9 mouse cellular contexts compared by ENCODE assay signal in genomic region chr7:30099297-30099696, GRCm38 (mm10). TPM values are rescaled to one million over a fixed set of nuclear protein-coding genes. Genes with fewer than 3 reads are reported as not detected.
DNase-seq lines count a peak whose midpoint lies in the region; ATAC-seq and TF ChIP-seq lines count a peak whose summit lies in the region.
"Had no signal": no experiment of that assay in that cellular context is flagged by ENCODE, and none has a peak within 500 bp of the region (broad histone marks: within the 10 kb centered on the region; RNA-seq: fewer than 3 reads in every experiment).

No protein-coding gene starts in this region.

- no peak for ATAC-seq in forebrain, postnatal 0 days
- no peak for ATAC-seq in forebrain, embryonic 13.5 days

- peaks cover 29% of the 10 kb centered on the region for H3K36me3 ChIP-seq in forebrain, postnatal 0 days (ENCODE audit: insufficient read depth)
- H3K36me3 ChIP-seq in forebrain, embryonic 13.5 days (ENCODE audit: poor library complexity, severe bottlenecking), result peaks cover 64% of the 10 kb centered on the region

- H3K27me3 ChIP-seq in forebrain, postnatal 0 days (ENCODE audit: insufficient read depth, low read length), result no peaks in the 10 kb centered on the region
- no peaks in the 10 kb centered on the region for H3K27me3 ChIP-seq in forebrain, embryonic 13.5 days

- peak; percentile 87 for DNase-seq in forebrain, postnatal 0 days
- peak; percentile 75 to 80 for DNase-seq in CD8-positive naive resting alpha-beta T cell, adult 2 months (ENCODE audit: low read depth in 2 of 2, low spot score in 2 of 2)
- peak; percentile 79 to 87 for DNase-seq in frontal cortex, adult 2 months (ENCODE audit: extremely low spot score in 1 of 2, low spot score in 1 of 2)
- DNase-seq in naive thymus-derived CD4-positive, alpha-beta T cell, adult 2 months (ENCODE audit: low read depth), result peak; percentile 92
- no peak for DNase-seq in retina, postnatal 1 day
- DNase-seq in urinary bladder, postnatal 25 days (ENCODE audit: low spot score), result no peak
- DNase-seq in c-Kit-positive CD71-positive TER-119-positive erythroid progenitor cells, embryonic 14.5 days (ENCODE audit: low spot score), result no peak
- DNase-seq: lung, embryonic 14.5 days had no signal

- TF ChIP-seq CTCF in forebrain, postnatal 0 days (IDR thresholded peaks at IDR 0.05; ENCODE audit: low read depth), result no peak

- peaks cover 10% of the 10 kb centered on the region for H3K4me1 ChIP-seq in forebrain, postnatal 0 days (ENCODE audit: insufficient read depth)
- peaks cover 26% of the 10 kb centered on the region for H3K4me1 ChIP-seq in forebrain, embryonic 13.5 days

- no peak overlapping the region for H3K4me3 ChIP-seq in forebrain, postnatal 0 days (ENCODE audit: low read depth, low read length)
- no peak overlapping the region for H3K4me3 ChIP-seq in forebrain, embryonic 13.5 days

- H3K4me2 ChIP-seq in forebrain, postnatal 0 days (ENCODE audit: low read depth), result peak overlapping the region; percentile 29
- H3K4me2 ChIP-seq in forebrain, embryonic 13.5 days, result no peak overlapping the region
- H3K4me2 ChIP-seq: lung, embryonic 14.5 days had no signal

- 68% methylated on average over 13 of the region's 13 CpGs for WGBS in forebrain, postnatal 0 days
- WGBS in forebrain, embryonic 13.5 days, result 92% methylated on average over 13 of the region's 13 CpGs

- 0 out of 2 replicates have a peak, but pooled peaks cover 7% of the 10 kb centered on the region for H3K9me3 ChIP-seq in forebrain, postnatal 0 days (ENCODE audit: low read length)
- peaks cover 14% of the 10 kb centered on the region; the same call in 1 of the 2 replicates for H3K9me3 ChIP-seq in forebrain, embryonic 13.5 days (replicated peaks)

- H3K27ac ChIP-seq in forebrain, postnatal 0 days (ENCODE audit: low read depth, low read length), result peak overlapping the region; percentile 69; the same call in 1 of the 2 replicates
- no peak overlapping the region for H3K27ac ChIP-seq in forebrain, embryonic 13.5 days

- H3K9ac ChIP-seq in forebrain, postnatal 0 days, result no peak overlapping the region
- no peak overlapping the region for H3K9ac ChIP-seq in forebrain, embryonic 13.5 days
- H3K9ac ChIP-seq: lung, embryonic 14.5 days had no signal

RNA-seq across cellular contexts. Expression of gene Zfp260, which starts 4.7 kb away (rescaled TPM):
- total RNA-seq in forebrain, postnatal 0 days (2014; rRNA removed), result 69.8 and 81.0 TPM in 2 replicates
- polyA plus RNA-seq in forebrain, postnatal 0 days (2015; fragmentation: Nextera tagmentation; extraction: Ambion mirVana), result 51.2 and 55.5 TPM in 2 replicates
- 118 and 121 TPM in 2 replicates for polyA plus RNA-seq in forebrain, embryonic 13.5 days (2015; fragmentation: Nextera tagmentation; extraction: Ambion mirVana)
- 34.8 and 35.4 TPM in 2 replicates for polyA plus RNA-seq in frontal cortex, adult 2 months (2012; rRNA removed)

RNA-seq across cellular contexts. Expression of gene Zfp566, which starts 9.0 kb away (rescaled TPM):
- 3.6 and 5.0 TPM in 2 replicates for total RNA-seq in forebrain, postnatal 0 days (2014; rRNA removed)
- polyA plus RNA-seq in forebrain, postnatal 0 days (2015; fragmentation: Nextera tagmentation; extraction: Ambion mirVana), result 15.6 and 19.6 TPM in 2 replicates
- 19.3 and 20.9 TPM in 2 replicates for polyA plus RNA-seq in forebrain, embryonic 13.5 days (2015; fragmentation: Nextera tagmentation; extraction: Ambion mirVana)
- 6.3 and 7.0 TPM in 2 replicates for polyA plus RNA-seq in frontal cortex, adult 2 months (2012; rRNA removed)

RNA-seq across cellular contexts. Expression of gene Gm26920, which starts 9.1 kb away (rescaled TPM):
- 1.0 TPM in 1 of 2 replicates, not detected in the other for total RNA-seq in forebrain, postnatal 0 days (2014; rRNA removed)
- polyA plus RNA-seq in forebrain, postnatal 0 days (2015; fragmentation: Nextera tagmentation; extraction: Ambion mirVana), result 0.38 and 1.1 TPM in 2 replicates
- 1.7 and 3.5 TPM in 2 replicates for polyA plus RNA-seq in forebrain, embryonic 13.5 days (2015; fragmentation: Nextera tagmentation; extraction: Ambion mirVana)
- polyA plus RNA-seq in frontal cortex, adult 2 months (2012; rRNA removed), result 0.61 TPM in 1 of 2 replicates, not detected in the other

RNA-seq across cellular contexts. Expression of gene Zfp382, which starts 22.4 kb away (rescaled TPM):
- 12.3 and 25.3 TPM in 2 replicates for total RNA-seq in forebrain, postnatal 0 days (2014; rRNA removed)
- 7.8 and 15.5 TPM in 2 replicates for polyA plus RNA-seq in forebrain, postnatal 0 days (2015; fragmentation: Nextera tagmentation; extraction: Ambion mirVana)
- 19.0 and 21.1 TPM in 2 replicates for polyA plus RNA-seq in forebrain, embryonic 13.5 days (2015; fragmentation: Nextera tagmentation; extraction: Ambion mirVana)
- 9.1 and 9.3 TPM in 2 replicates for polyA plus RNA-seq in frontal cortex, adult 2 months (2012; rRNA removed)

RNA-seq across cellular contexts. Expression of gene Zfp82, which starts 26.6 kb away (rescaled TPM):
- total RNA-seq in forebrain, postnatal 0 days (2014; rRNA removed), result 8.0 and 11.0 TPM in 2 replicates
- polyA plus RNA-seq in forebrain, postnatal 0 days (2015; fragmentation: Nextera tagmentation; extraction: Ambion mirVana), result 5.9 and 7.3 TPM in 2 replicates
- 10.3 and 11.8 TPM in 2 replicates for polyA plus RNA-seq in forebrain, embryonic 13.5 days (2015; fragmentation: Nextera tagmentation; extraction: Ambion mirVana)
- polyA plus RNA-seq in frontal cortex, adult 2 months (2012; rRNA removed), result 2.6 and 3.4 TPM in 2 replicates

Comparison
In these comparisons a context has a peak if more than half of its experiments do, and no peak if none do; other contexts are left out.
1. DNase-seq: peak in forebrain, postnatal 0 days (single experiment), CD8-positive naive resting alpha-beta T cell, adult 2 months (2 of 2), frontal cortex, adult 2 months (2 of 2) and naive thymus-derived CD4-positive, alpha-beta T cell, adult 2 months (single experiment); none in retina, postnatal 1 day (single experiment), urinary bladder, postnatal 25 days (single experiment) and c-Kit-positive CD71-positive TER-119-positive erythroid progenitor cells, embryonic 14.5 days (single experiment).